Mouse (Mus musculus): ENCODE measurements around the gene Elane. TPM values are rescaled to one million over a fixed set of nuclear protein-coding genes. Genes with fewer than 3 reads are reported as not detected.
A peak's percentile ranks its signal among the peaks of the same experiment; 100 is the strongest.

The Elane gene
- polyA plus RNA-seq, 1 experiment from 2014 or later: 0.18 TPM

- Histone ChIP-seq H3K4me1 (ENCODE audit: control insufficient read depth, insufficient read depth, low read length) (peaks cover 33% of the 10 kb centered on the region), H3K9ac (ENCODE audit: low read length) (no peak overlapping the region), H3K9me3 (ENCODE audit: control insufficient read depth, low read length) (no peaks in the 10 kb centered on the region), H3K4me3 (ENCODE audit: low read depth, low read length) (no peak overlapping the region), H3K27me3 (ENCODE audit: control insufficient read depth, insufficient read depth, low read length) (peaks cover 34% of the 10 kb centered on the region), H3K36me3 (ENCODE audit: control insufficient read depth, insufficient read depth, low read length) (no peaks in the 10 kb centered on the region), H3K27ac (ENCODE audit: low read depth, low read length) (no peak overlapping the region), H3K4me2 (no peak overlapping the region)
- ATAC-seq (ENCODE audit: low FRiP score) (0 out of 2 replicates have a peak, but pooled peaks have one; percentile 4), DNase-seq (ENCODE audit: low spot score, missing footprints) (peak; percentile 99)
- WGBS: 11% methylated on average over 29 of the region's 29 CpGs
Observed at GRCm38 (mm10) chr10:79924998-79925784, 39.1 kb downstream of the Elane start.

GRCm38 (mm10) chr10:79925785-79926490, 39.9 kb downstream of the Elane start:
- 17% methylated on average over 14 of the region's 15 CpGs for WGBS
- ATAC-seq (ENCODE audit: low FRiP score) (no peak), DNase-seq (ENCODE audit: low spot score, missing footprints) (peak; percentile 89)
- Histone ChIP-seq H3K4me3 (ENCODE audit: low read depth, low read length) (peak overlapping the region; percentile 89), H3K27me3 (ENCODE audit: control insufficient read depth, insufficient read depth, low read length) (peaks cover 27% of the 10 kb centered on the region), H3K9ac (ENCODE audit: low read length) (peak overlapping the region; percentile 82), H3K9me3 (ENCODE audit: control insufficient read depth, low read length) (no peaks in the 10 kb centered on the region), H3K27ac (ENCODE audit: low read depth, low read length) (peak overlapping the region; percentile 25; the same call in 1 of the 2 replicates), H3K4me1 (ENCODE audit: control insufficient read depth, insufficient read depth, low read length) (peaks cover 27% of the 10 kb centered on the region), H3K4me2 (peak overlapping the region; percentile 86), H3K36me3 (ENCODE audit: control insufficient read depth, insufficient read depth, low read length) (no peaks in the 10 kb centered on the region)

GRCm38 (mm10) chr10:79926491-79927323, 40.7 kb downstream of the Elane start, which contains the start of gene Arid3a:
Arid3a (plus strand) TSS chr10:79927043.
- WGBS: under 1% methylated on average over 63 of the region's 63 CpGs
- peaks cover 19% of the 10 kb centered on the region for H3K27me3 ChIP-seq (ENCODE audit: control insufficient read depth, insufficient read depth, low read length)

GRCm38 (mm10) chr10:79927324-79928029, 41.4 kb downstream of the Elane start:
- H3K27ac ChIP-seq (ENCODE audit: low read depth, low read length): peak overlapping the region; percentile 27
- peaks cover 11% of the 10 kb centered on the region for H3K27me3 ChIP-seq (ENCODE audit: control insufficient read depth, insufficient read depth, low read length)
- peak overlapping the region; percentile 82 for H3K9ac ChIP-seq (ENCODE audit: low read length)
- H3K4me1 ChIP-seq (ENCODE audit: control insufficient read depth, insufficient read depth, low read length): peaks cover 22% of the 10 kb centered on the region
- no peaks in the 10 kb centered on the region for H3K36me3 ChIP-seq (ENCODE audit: control insufficient read depth, insufficient read depth, low read length)
- H3K4me3 ChIP-seq (ENCODE audit: low read depth, low read length): peak overlapping the region; percentile 89
- ATAC-seq (ENCODE audit: low FRiP score) (peak; percentile 49), DNase-seq (ENCODE audit: low spot score, missing footprints) (peak; percentile 98)
- peak overlapping the region; percentile 86 for H3K4me2 ChIP-seq
- WGBS: 0% methylated on average over 54 of the region's 54 CpGs
- H3K9me3 ChIP-seq (ENCODE audit: control insufficient read depth, low read length): no peaks in the 10 kb centered on the region

More at GRCm38 (mm10) chr10:79926491-79927323, 40.7 kb downstream of the Elane start, which contains the start of gene Arid3a:
- Histone ChIP-seq H3K4me2 (peak within 1 kb of the TSS; percentile 86), H3K4me1 (ENCODE audit: control insufficient read depth, insufficient read depth, low read length) (peaks cover 21% of the 10 kb centered on the region), H3K27ac (ENCODE audit: low read depth, low read length) (peak within 1 kb of the TSS; percentile 27), H3K9ac (ENCODE audit: low read length) (peak within 1 kb of the TSS; percentile 82), H3K9me3 (ENCODE audit: control insufficient read depth, low read length) (no peaks in the 10 kb centered on the region), H3K36me3 (ENCODE audit: control insufficient read depth, insufficient read depth, low read length) (no peaks in the 10 kb centered on the region), H3K4me3 (ENCODE audit: low read depth, low read length) (peak within 1 kb of the TSS; percentile 89)
- ATAC-seq (ENCODE audit: low FRiP score): peak; percentile 76
- peak; percentile 100 for DNase-seq (ENCODE audit: low spot score, missing footprints)

- 0 out of 2 replicates have a peak, but pooled peaks have one; percentile 12 for ATAC-seq (ENCODE audit: low FRiP score)
- Histone ChIP-seq H3K27ac (ENCODE audit: low read depth, low read length) (peak overlapping the region; percentile 27), H3K36me3 (ENCODE audit: control insufficient read depth, insufficient read depth, low read length) (no peaks in the 10 kb centered on the region), H3K9ac (ENCODE audit: low read length) (peak overlapping the region; percentile 82), H3K4me2 (peak overlapping the region; percentile 86), H3K27me3 (ENCODE audit: control insufficient read depth, insufficient read depth, low read length) (peaks cover 5% of the 10 kb centered on the region), H3K4me3 (ENCODE audit: low read depth, low read length) (peak overlapping the region; percentile 89), H3K4me1 (ENCODE audit: control insufficient read depth, insufficient read depth, low read length) (peaks cover 28% of the 10 kb centered on the region), H3K9me3 (ENCODE audit: control insufficient read depth, low read length) (no peaks in the 10 kb centered on the region)
- DNase-seq (ENCODE audit: low spot score, missing footprints): no peak
- under 1% methylated on average over 28 of the region's 29 CpGs for WGBS
Observed at GRCm38 (mm10) chr10:79928030-79928694, 42.1 kb downstream of the Elane start.

- Histone ChIP-seq H3K9me3 (ENCODE audit: control insufficient read depth, low read length) (no peaks in the 10 kb centered on the region), H3K27ac (ENCODE audit: low read depth, low read length) (peak overlapping the region; percentile 36), H3K9ac (ENCODE audit: low read length) (peak overlapping the region; percentile 55), H3K4me1 (ENCODE audit: control insufficient read depth, insufficient read depth, low read length) (peaks cover 36% of the 10 kb centered on the region), H3K27me3 (ENCODE audit: control insufficient read depth, insufficient read depth, low read length) (peaks cover 4% of the 10 kb centered on the region), H3K4me3 (ENCODE audit: low read depth, low read length) (peak overlapping the region; percentile 89), H3K4me2 (peak overlapping the region; percentile 86), H3K36me3 (ENCODE audit: control insufficient read depth, insufficient read depth, low read length) (no peaks in the 10 kb centered on the region)
- DNase-seq (ENCODE audit: low spot score, missing footprints) (no peak), ATAC-seq (ENCODE audit: low FRiP score) (no peak)
- WGBS: 31% methylated on average over 9 of the region's 9 CpGs
Observed at GRCm38 (mm10) chr10:79928907-79929701, 43.1 kb downstream of the Elane start.

GRCm38 (mm10) chr10:79929967-79930825, 44.1 kb downstream of the Elane start:
- H3K4me3 ChIP-seq (ENCODE audit: low read depth, low read length): no peak overlapping the region
- no peak for ATAC-seq (ENCODE audit: low FRiP score)

More at GRCm38 (mm10) chr10:79929967-79930825, 44.1 kb downstream of the Elane start:
- Histone ChIP-seq H3K27ac (ENCODE audit: low read depth, low read length) (no peak overlapping the region), H3K9ac (ENCODE audit: low read length) (no peak overlapping the region), H3K9me3 (ENCODE audit: control insufficient read depth, low read length) (no peaks in the 10 kb centered on the region), H3K4me1 (ENCODE audit: control insufficient read depth, insufficient read depth, low read length) (peaks cover 40% of the 10 kb centered on the region), H3K27me3 (ENCODE audit: control insufficient read depth, insufficient read depth, low read length) (peaks cover 4% of the 10 kb centered on the region), H3K4me2 (no peak overlapping the region), H3K36me3 (ENCODE audit: control insufficient read depth, insufficient read depth, low read length) (no peaks in the 10 kb centered on the region)
- 87% methylated on average over 18 of the region's 18 CpGs for WGBS
- DNase-seq (ENCODE audit: low spot score, missing footprints): no peak
